Mouse (Mus musculus) urinary bladder, postnatal 10 days (tissue): Measurements from ENCODE around the gene 2900026A02Rik.

Experiments used
- DNase-seq: peaks from one replicate; pipeline ENCODE4 v3.0.0; 2022; ENCODE audit warnings: low spot score

The 2900026A02Rik gene

DNA sequence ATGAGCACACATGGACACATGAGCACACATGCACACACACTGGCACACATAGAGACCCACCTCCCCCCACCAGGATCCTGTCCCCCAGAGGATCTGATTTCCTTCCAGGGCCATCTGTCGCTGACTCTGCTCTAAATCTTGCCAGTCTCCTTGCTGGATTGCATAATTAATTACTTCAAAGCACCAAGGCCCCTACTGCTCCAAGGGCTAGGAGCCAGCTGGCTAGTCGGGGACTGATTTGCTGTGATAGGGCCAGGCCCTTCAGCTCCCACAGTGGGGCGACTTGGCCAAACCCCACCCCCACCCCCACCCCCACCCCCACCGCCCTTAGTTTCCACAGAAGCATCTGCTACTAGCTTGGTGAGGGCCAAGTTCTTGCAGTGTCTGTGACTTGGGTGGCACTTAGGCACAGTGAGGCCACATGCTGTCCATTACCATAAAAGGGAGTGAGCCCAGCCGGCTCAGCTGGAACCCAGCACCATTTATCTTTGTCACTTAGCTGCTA, 179.4 kb downstream of the 2900026A02Rik start:
- no peak for DNase-seq

DNA sequence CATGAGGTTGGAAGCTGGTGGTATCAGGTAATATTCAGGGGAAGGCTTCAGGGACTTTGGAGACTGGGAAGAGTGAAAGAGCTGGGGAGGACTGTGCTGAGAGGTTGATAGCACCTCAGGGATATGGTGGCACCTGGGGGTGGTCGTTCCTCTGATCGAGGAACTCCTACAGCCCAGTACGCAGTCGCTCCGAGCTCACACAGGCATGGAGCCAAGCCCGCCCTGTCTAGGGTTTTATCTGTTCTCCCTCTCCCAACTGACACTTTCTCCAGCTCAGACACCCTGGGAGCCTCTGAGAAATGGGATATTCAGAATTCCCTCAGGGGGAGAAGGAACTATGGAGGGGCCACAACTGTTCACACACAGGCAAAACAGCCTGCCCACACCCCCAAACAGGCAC, 180.3 kb downstream of the 2900026A02Rik start:
- no peak for DNase-seq

DNA sequence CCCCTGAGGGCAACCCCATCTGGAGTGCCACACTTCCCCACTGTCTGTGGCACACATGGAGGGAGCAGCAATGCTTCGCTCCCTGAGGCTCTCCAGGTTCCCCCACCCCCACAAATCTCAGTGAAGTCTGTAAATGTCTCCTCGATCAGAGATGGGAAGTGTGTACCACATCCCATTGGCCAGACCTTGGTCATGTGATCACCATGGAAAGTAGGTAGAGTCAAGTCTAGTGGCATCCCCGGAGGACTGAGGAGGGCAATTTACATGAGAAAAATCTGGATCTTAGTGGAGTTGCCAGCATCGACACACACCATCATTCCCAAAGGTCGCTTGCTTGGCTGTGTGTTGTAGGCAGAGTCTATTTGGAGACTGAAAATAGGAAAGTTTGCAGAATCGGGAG, 182.4 kb downstream of the 2900026A02Rik start:
- DNase-seq, result no peak
